Mouse (Mus musculus) liver, embryonic 18 days (tissue): ENCODE measurements around the gene Zfp804a. TPM values are rescaled to one million over a fixed set of nuclear protein-coding genes. Genes with fewer than 3 reads are reported as not detected.

Experiments
- polyA plus RNA-seq: library from polyadenylated mRNA; depleted of rRNA; stranded (reverse); fragments of >200 nt; gene quantifications from 2 replicates; pipeline ENCODE4 v1.2.3, GENCODE M21; 2012; rRNA removed

Gene Zfp804a
- polyA plus RNA-seq = not detected in 2 replicates

GRCm38 (mm10) chr2:82053185-82053891, at the start of gene Zfp804a:
Zfp804a (plus strand) TSS chr2:82053222.

